Mouse (Mus musculus) central nervous system, embryonic 18 days (tissue): ENCODE results near the gene Stx16. TPM values are rescaled to one million over a fixed set of nuclear protein-coding genes. Genes with fewer than 3 reads are reported as not detected.

Experiments used
- polyA plus RNA-seq: library from polyadenylated mRNA; depleted of rRNA; stranded (reverse); fragments of >200 nt; gene quantifications from 2 replicates; pipeline ENCODE4 v1.2.3, GENCODE M21; 2012; rRNA removed

Gene Stx16
- 55.1 and 62.3 TPM in 2 replicates for polyA plus RNA-seq

GRCm38 (mm10) chr2:174075673-174076432, at the start of gene Stx16:
Gene Stx16, plus strand, starts transcription at chr2:174076308.

DNA sequence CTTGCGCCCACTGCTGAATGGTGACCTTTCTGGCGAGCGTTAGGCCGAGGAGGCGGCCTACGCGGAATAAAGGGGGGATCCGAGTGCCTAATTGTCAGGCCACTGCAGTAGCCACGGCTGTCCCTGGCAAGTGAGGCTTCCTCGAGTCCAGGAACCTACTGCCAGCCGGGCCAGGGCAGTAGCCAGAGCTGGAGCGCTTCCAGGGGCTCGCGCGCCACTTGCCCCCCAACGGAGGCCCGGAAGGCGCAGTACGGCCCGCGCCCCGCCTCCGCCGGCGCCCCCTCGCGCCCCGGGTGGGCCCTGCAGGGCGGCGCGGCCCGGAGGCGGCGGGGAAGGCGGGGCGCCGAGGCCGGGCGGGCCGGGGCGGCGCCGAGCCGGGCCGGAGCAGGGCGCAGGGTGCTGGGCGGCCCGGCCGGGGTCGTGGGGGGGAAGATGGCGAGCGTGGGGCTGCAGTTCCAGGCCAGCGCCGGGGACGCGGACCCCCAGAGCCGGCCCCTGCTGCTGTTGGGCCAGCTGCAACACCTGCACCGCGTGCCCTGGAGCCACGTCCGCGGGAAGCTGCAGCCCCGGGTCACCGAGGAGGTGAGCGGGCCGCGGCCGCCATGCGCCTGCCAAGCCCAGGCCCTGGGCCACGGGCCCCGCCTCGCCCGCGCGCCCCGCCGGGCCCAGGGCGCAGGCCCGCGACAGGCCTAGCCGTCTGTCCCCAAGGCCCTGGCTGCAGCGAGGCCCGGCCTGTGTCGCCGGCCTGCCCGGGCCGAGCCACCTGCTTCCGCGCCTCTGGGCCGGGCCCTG, 34.1 kb downstream of the Stx16 start, which contains the start of gene Npepl1:
TSS of gene Npepl1 (plus strand) at position 359 of the 792 bp plus-strand sequence.

Other genes with a start within 250 kb of the Stx16 start
- 28.9 and 30.3 TPM in 2 replicates for gene Npepl1, start 34.0 kb downstream of the Stx16 start, polyA plus RNA-seq
- 2,124 and 2,129 TPM in 2 replicates for gene Gnas, start 208.0 kb downstream of the Stx16 start, polyA plus RNA-seq